Mouse (Mus musculus) layer of hippocampus, adult 8-10 months (tissue): ENCODE data around the gene Smg6. TPM values are rescaled to one million over a fixed set of nuclear protein-coding genes. Genes with fewer than 3 reads are reported as not detected.

Experiments used
- DNase-seq, 2 experiments: peaks; one replicate each; pipeline ENCODE4 v3.0.0; 2022; ENCODE audit warnings: low spot score in 2 of 2
- microRNA-seq, 2 experiments: library from miRNA; unstranded; fragments of <30 nt; microRNA quantifications; one replicate each; pipeline ENCODE4 v1.2.0; 2022
- total RNA-seq, 4 experiments: library from RNA; stranded (reverse); gene quantifications; 2 replicates each; pipeline ENCODE4 v1.2.4; 2022

Gene Smg6
- total RNA-seq, 4 experiments from 2014 or later: 32.4 to 38.8 (median 36.3) TPM

GRCm38 (mm10) chr11:75212031-75212667 lies 286.5 kb downstream of the Smg6 start:
- no peak for DNase-seq

GRCm38 (mm10) chr11:75212876-75213275 lies 287.3 kb downstream of the Smg6 start:
- no peak for DNase-seq

DNA sequence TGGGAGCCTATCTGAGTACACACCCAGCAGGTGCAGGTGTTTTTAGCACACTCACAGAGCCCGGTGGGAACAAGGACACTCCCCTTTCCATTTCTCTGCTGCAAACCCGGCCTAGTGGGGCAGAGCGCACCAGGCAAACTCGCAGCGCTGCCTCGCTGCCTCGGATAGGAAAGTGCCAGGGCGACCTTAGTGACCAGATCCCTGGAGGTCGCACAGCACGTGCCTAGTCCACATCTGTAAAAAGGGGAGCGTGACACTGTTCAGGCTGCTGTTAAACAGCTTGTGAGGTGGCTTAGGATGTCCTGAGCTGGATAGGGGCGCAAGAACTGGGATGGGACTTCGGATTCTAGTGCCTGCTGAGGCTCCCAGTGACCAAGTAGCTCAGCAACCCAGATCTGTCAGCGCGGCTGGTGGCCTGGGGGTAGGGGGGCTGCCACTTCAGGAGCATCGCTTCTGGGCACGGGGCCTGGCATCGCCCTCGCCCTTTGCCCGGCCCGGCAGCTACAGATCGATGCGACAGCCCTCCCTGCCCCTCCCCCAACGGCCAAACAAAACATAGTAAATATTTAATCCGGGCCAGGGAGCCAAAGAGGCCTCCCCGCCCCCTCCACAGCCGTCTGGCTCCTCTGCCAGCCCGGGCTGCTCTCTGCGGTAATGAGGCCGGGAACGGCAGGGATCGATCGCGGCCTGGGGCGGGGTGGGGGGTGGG lies 287.9 kb downstream of the Smg6 start:
- no peak for DNase-seq

Small RNA genes lying within 50 kb of the gene (microRNA-seq; reads per million reads assigned to microRNA genes)
- 14,496 to 14,965 reads per million in 2 experiments for gene Mir132
- 216 to 261 reads per million in 2 experiments for gene Mir212

Other genes starting within 250 kb of the Smg6 start
- 100 to 1,000 TPM; 310 to 407 (median 358) TPM for gene Pafah1b1, start 201.2 kb upstream of the Smg6 start, total RNA-seq
- 10 to 100 TPM; 23.4 to 33.0 (median 30.0) TPM for gene Mettl16, start 155.0 kb upstream of the Smg6 start, total RNA-seq
- gene Mnt, start 94.9 kb upstream of the Smg6 start, total RNA-seq: 10 to 100 TPM; 33.0 to 41.6 (median 35.6) TPM
- gene Sgsm2, start 28.8 kb upstream of the Smg6 start, total RNA-seq: 100 to 1,000 TPM in 1 of 4 experiments, 10 to 100 TPM in 3; 79.3 to 105 (median 92.2) TPM
- 10 to 100 TPM; 33.1 to 38.4 (median 34.7) TPM for gene Tsr1, start 27.8 kb upstream of the Smg6 start, total RNA-seq
- gene Srr, start 125 bp downstream of the Smg6 start, total RNA-seq: 10 to 100 TPM; 73.6 to 85.6 (median 83.0) TPM
- 1 to 10 TPM; 2.9 to 4.9 (median 3.9) TPM for gene Hic1, start 243.7 kb downstream of the Smg6 start, total RNA-seq